Mouse (Mus musculus): ENCODE results near the gene Slc36a1. TPM values are rescaled to one million over a fixed set of nuclear protein-coding genes. Genes with fewer than 3 reads are reported as not detected.
A peak's percentile ranks its signal among the peaks of the same experiment; 100 is the strongest.

The Slc36a1 gene
- total RNA-seq, 2 experiments from 2014 or later: 74.0 to 79.1 TPM

DNA sequence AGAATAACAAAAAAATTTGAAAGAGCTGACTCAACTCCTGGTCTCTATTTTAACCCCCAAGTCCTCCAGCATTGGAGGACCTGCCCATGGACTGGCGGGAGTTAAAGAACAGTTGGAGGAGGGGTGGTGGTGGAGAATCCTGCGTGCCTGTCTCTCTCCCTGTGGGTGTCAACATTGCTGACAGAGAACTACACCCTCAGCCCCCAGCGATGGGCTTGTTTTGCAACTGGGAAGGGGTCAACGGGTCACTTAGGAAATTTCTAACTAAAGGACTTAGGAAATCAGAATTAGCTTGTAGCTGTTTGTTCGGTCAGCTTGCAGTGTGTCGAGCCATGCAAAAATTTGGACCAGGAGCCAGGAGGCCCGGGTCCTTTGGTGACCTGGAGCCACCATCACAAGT is 21.0 kb upstream of the Slc36a1 start:
- no peak for TF ChIP-seq CTCF (IDR thresholded peaks at IDR 0.05)
- Histone ChIP-seq H3K27ac (no peak overlapping the region), H3K4me3 (no peak overlapping the region)
- DNase-seq (ENCODE audit: extremely low spot score in 1 of 2, low spot score in 2 of 2): no peak
- intact Hi-C loops (cut with DNase I): no loop called here

DNA sequence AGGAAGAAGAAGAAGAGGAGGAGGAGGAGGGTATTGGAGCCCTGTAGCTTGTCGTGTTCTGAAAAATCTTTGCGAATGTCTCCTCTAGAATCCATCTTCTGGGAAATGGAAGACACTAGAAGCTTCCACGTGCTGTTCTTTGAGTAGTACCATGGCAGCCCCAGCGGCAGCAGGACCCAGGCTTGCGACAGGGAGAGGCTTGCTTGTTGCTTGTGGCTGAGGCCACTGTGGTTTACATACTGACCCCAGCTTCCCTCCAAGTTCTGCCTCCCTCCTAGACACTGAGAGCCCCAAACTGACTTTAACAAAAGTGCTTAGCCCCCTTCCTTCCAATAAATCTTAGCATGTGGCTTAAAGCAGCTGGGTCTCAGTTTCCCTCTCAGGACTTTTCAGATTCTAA is 19.9 kb upstream of the Slc36a1 start:
- H3K27ac ChIP-seq: no peak overlapping the region
- intact Hi-C loops (cut with DNase I): no loop called here
- no peak overlapping the region for H3K4me3 ChIP-seq
- DNase-seq (ENCODE audit: extremely low spot score in 1 of 2, low spot score in 2 of 2): no peak
- TF ChIP-seq CTCF (IDR thresholded peaks at IDR 0.05): no peak

DNA sequence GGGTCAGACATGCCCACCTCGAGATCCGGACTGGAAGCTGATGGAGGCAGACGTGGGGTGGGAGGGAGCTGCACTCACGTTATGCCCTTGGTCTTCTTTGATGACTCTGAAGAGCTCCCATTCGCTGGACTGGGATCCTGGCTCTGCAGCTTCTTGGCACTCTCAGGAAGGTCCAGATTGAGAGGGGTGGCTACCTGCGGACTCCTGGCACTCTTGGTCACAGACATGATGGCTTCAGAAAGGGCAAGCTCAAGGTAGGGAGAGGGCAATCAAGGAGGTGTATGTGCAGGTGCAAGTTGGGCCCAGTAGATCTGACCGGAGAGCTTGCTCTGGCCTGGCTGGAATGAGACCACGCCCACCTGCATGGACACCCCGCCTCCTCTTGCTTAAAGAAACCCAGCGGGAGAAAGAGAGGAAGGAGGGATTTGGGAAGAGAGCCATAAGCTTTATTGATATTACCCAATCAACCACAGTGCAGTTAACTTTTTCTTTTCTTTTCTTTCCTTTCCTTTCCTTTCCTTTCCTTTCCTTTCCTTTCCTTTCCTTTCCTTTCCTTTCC is 19.3 kb upstream of the Slc36a1 start, which contains the start of gene Slc36a2:
Slc36a2 (minus strand) TSS at position 345 of the 559 bp plus-strand sequence.
- H3K27ac ChIP-seq: no peak within 1 kb of the TSS
- no peak within 1 kb of the TSS for H3K4me3 ChIP-seq
- no peak for TF ChIP-seq CTCF (IDR thresholded peaks at IDR 0.05)
- no peak for DNase-seq (ENCODE audit: extremely low spot score in 1 of 2, low spot score in 2 of 2)
- intact Hi-C loops (cut with DNase I): no loop called here

DNA sequence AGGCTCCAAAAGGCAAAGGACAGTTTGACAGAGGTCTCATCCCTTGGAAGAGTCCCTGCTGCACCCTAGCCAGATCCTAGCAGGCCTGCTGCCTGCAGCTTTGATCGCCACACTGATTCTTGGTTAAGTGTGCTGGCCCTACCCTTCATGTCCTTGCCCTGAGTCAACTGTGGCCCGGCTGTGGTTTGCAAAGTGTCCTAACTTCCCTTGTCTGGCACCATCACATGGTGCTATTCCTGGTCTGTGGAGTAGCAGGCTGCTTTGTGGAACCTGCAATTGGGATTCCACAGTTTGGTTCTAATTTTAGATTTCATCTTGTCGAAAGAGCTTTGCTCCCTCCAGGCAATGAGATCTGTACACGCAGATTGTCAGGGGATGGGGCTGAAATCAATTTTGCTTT is 16.9 kb upstream of the Slc36a1 start:
- H3K27ac ChIP-seq: no peak overlapping the region

DNA sequence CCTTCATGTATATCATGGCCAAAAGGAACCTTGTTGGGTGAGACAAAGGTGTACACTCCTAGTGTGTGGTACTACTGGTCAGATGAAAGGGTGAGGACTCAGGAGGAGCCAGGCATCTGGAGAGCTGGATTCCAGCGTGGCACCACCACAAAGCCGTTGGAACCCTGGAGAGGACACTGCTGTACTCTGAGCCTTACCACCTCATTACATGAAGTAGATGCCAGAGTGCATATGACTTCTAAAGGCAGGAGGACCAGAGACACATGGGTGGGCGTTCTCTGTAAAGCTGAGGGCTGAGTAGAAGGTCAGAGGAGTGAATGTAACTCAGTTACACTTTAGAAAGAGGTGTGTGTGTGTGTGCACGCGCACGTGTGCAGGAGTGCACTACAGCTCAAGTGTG is 16.4 kb upstream of the Slc36a1 start:
- Histone ChIP-seq H3K4me3 (no peak overlapping the region), H3K27ac (no peak overlapping the region)
- intact Hi-C loops (cut with DNase I): no loop called here
- no peak for DNase-seq (ENCODE audit: extremely low spot score in 1 of 2, low spot score in 2 of 2)
- TF ChIP-seq CTCF (IDR thresholded peaks at IDR 0.05): no peak

More for the DNA sequence above, 16.9 kb upstream of the Slc36a1 start:
- no peak overlapping the region for H3K4me3 ChIP-seq
- intact Hi-C loops (cut with DNase I): no loop called here
- no peak for DNase-seq (ENCODE audit: extremely low spot score in 1 of 2, low spot score in 2 of 2)
- TF ChIP-seq CTCF (IDR thresholded peaks at IDR 0.05): no peak

DNA sequence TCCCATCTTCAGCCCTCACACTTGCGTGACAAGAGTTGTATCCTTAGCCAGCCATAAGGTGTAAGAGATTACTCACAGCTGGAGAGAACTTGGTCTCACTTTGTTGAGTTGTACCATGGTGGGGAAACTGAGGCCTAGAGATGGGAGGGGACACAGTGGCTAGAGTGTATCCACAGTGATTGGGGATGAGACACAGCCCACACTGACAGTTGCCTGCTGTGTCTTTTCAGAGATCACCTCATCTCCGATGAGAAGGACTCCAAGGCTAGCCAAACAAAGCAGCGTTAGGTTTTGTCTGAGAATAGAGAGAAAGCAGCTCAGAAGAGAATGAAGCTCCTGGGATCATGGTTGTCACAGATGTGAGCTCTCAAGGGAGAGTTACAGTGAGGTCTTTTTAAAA is 13.9 kb upstream of the Slc36a1 start:
- TF ChIP-seq CTCF (IDR thresholded peaks at IDR 0.05): no peak
- intact Hi-C loops (cut with DNase I): no loop called here

DNA sequence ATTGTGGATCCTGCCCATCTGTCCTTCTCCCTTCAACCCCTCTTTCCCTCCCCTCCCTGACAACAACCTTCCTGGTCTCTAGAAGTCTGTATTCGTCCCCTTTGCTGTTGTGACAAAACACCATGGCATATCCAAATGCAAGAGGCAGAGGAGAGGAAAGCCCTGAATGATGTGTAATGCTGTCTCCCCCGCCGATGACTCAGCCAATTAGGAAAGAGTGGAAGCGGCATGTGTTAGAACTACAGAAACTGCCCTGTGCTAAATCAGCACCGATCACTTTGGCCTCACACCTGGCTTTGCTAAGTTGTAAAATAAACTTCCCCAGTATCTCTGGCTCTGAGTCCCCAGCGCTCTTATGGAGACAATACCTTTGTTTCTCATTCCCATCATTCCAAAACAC is 7.1 kb upstream of the Slc36a1 start:
- TF ChIP-seq CTCF (IDR thresholded peaks at IDR 0.05): no peak
- Histone ChIP-seq H3K4me3 (no peak overlapping the region), H3K27ac (no peak overlapping the region)
- intact Hi-C loops (cut with DNase I): no loop called here
- no peak for DNase-seq (ENCODE audit: extremely low spot score in 1 of 2, low spot score in 2 of 2)

More for the DNA sequence above, 13.9 kb upstream of the Slc36a1 start:
- no peak for DNase-seq (ENCODE audit: extremely low spot score in 1 of 2, low spot score in 2 of 2)
- Histone ChIP-seq H3K27ac (no peak overlapping the region), H3K4me3 (no peak overlapping the region)

DNA sequence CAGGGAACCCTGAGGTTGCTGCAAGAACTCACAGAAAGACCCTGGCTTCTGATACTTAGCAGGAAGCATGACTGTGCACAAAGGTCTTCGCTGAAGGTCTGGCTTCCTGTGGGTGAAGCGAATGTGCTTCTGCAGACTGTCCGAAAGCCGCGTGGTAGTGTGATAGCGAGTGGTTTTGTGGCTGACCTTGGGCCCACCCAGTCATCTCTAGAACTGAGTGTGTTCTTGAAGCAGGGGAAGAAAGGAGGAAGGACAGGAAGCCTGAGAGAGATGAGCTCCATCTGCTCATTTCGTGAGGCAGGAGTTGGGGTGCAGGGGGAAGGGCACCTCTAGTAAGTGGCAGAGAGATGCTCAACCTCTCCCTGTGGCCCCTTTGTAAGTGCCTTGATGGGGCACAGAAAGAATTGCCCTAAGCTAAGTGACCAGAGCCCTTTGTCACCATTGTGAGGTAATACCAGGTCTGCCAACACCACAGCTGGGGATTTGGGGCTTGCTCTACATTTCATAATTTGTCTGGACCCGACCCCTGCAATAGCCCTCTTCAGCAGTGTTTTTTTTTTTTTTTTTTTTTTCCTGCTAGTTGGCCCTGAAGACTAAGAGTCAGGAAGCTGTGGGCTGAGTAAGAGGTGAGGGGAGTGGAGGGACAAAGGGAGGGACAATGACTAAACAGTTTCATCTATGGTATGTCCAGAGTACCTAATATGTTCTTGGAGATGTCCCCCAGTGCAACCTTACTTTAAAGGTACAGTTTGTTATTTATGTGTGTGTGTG is 6.2 kb upstream of the Slc36a1 start:
- no peak overlapping the region for H3K4me3 ChIP-seq
- TF ChIP-seq CTCF (IDR thresholded peaks at IDR 0.05): no peak

DNA sequence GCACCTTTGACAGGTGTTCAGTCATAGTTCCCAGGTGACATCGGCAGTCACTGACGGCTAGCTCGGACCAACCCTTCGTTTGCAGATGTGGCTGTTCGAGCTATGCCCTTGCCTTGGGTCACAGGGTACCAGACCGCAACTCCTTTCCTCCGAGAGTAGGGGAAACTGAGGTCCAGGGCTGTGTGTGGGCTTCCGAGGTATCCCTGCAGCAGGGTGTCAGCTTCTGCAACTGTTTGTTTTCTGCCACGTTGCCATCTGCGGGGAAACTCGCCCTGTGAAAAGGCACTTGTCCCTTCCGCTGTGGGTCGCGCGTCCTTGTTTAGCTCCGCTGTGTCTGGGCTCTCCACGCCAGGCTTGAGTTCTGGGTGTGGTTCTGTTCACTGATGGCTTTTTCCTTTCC is 452 bp downstream of the Slc36a1 start:
- TF ChIP-seq CTCF (IDR thresholded peaks at IDR 0.05): no peak
- intact Hi-C loops (cut with DNase I): loop anchor here (1.0 to 5.0 kb wide), 3 partner anchors 33 to 242 kb away; no protein-coding TSS in a partner anchor
- Histone ChIP-seq H3K4me3 (peak overlapping the region; percentile 96), H3K27ac (peak overlapping the region; percentile 92)
- DNase-seq (ENCODE audit: extremely low spot score in 1 of 2, low spot score in 2 of 2): peak in 1 of 2 experiments; percentile 35

More for the DNA sequence above, 6.2 kb upstream of the Slc36a1 start:
- no peak for DNase-seq (ENCODE audit: extremely low spot score in 1 of 2, low spot score in 2 of 2)
- intact Hi-C loops (cut with DNase I): no loop called here
- H3K27ac ChIP-seq: no peak overlapping the region

DNA sequence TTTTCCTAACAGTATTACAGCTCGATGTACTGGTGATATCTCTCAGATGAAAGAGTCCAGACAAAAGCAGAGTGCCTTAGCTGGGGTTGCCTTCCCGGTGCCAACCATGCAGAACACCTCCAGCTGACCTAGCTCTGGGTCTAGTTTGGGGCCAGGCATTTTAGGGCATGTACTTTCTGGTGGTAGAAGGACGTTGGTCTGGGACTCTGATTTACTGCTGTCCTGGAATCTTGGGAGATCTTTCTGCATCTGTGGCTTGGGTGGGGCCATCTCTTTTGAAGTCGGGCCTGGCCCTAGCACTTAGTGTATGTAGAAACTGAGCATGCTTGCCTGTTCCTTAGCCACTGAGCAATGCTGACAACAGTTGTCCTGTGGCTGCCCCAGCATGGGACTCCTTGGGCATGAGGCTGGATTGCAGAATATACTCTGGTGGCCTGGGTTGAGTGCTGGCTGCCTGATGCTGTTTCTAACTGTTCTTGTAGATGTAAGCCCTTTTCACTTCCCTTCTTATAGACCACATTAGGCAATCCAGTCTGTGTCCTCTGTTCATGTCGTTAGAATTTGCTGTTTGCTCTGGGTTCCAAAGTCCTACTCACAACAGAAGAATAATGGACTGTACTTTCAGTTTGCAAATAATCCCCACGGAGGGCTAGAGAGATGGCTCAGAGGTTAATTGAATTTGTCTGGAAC is 4.0 kb downstream of the Slc36a1 start:
- no peak for DNase-seq (ENCODE audit: extremely low spot score in 1 of 2, low spot score in 2 of 2)
- Histone ChIP-seq H3K27ac (no peak overlapping the region), H3K4me3 (no peak overlapping the region)
- intact Hi-C loops (cut with DNase I): no loop called here
- TF ChIP-seq CTCF (IDR thresholded peaks at IDR 0.05): no peak

DNA sequence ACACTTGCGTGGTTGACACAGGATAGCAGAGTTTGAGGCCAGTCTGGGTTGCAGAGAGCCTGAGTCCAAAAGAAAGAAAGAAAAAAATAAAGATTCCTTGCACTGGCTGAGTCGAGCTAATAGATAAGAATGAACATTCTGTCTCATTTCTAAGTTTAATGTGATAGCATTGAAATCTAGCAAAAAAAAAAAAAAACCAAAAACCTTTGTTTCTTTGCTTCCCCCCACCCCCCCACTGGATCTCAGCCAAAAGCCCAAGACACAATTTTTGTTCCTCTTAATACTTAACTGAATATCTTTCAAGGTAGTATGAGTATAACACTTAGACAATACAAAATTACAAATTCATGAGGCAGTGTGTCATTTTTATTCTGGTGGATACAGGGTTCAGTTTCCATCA is 4.9 kb downstream of the Slc36a1 start:
- no peak for TF ChIP-seq CTCF (IDR thresholded peaks at IDR 0.05)
- DNase-seq (ENCODE audit: extremely low spot score in 1 of 2, low spot score in 2 of 2): no peak
- Histone ChIP-seq H3K4me3 (no peak overlapping the region), H3K27ac (no peak overlapping the region)
- intact Hi-C loops (cut with DNase I): no loop called here

Data from left cerebral cortex, adult 2 months (tissue).